Mouse (Mus musculus): ENCODE measurements at regions not wholly inside any gene's neighbourhood (a gene's known extent, or its start where the extent isn't known, plus 50 kb on each side); places are given as distances from the start of the nearest gene placed in this dataset.

DNA sequence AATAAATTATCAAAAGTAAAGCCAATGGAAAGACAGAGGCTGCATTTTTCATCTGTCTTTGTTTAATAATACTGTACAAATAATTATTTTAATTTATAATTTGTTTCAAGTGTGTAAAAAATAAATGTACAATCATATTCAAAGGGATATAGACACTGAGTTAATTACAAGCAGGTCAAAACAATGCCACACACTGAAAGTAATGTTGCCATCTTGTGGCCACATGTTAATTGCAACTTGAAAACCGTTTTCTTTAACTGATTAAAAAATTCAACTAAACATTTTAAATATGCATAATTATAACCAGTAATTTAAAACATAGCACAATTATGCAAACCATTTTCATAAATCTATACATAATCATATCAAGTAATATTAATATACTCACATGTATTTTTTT, 89.4 kb upstream of the Esp8 start:
- peak; percentile 56 for TF ChIP-seq CTCF (IDR thresholded peaks at IDR 0.05; ENCODE audit: low read depth)
- TF ChIP-seq EP300 (optimal IDR thresholded peaks at IDR 0.05), result no peak

Measured in stomach, postnatal 0 days (tissue).